Mouse (Mus musculus) intestine, embryonic 15.5 days (tissue): ENCODE measurements around the gene Actg2. TPM values are rescaled to one million over a fixed set of nuclear protein-coding genes. Genes with fewer than 3 reads are reported as not detected.
A peak's percentile ranks its signal among the peaks of the same experiment; 100 is the strongest.

Experiments
- ATAC-seq: fragments of 200-750 bp; cut with Nextera tagmentation; 2 replicates; pipeline ENCODE4 v1.8.0; 2017; ENCODE audit warnings: moderate TSS enrichment, moderate library complexity
- H3K27ac ChIP-seq: fragments of 300-500 bp; sonication (generic); 2 replicates; pipeline ENCODE4 v1.5.1; 2015; ENCODE audit warnings: mild to moderate bottlenecking, inconsistent platforms
- H3K27me3 ChIP-seq: fragments of 300-500 bp; sonication (generic); replicated peaks from 2 replicates; pipeline ENCODE4 v1.6.1; 2015; ENCODE audit warnings: inconsistent platforms
- H3K36me3 ChIP-seq: fragments of 300-500 bp; sonication (generic); 2 replicates; pipeline ENCODE4 v1.6.1; 2015; ENCODE audit warnings: inconsistent platforms
- H3K4me1 ChIP-seq: fragments of 300-500 bp; sonication (generic); replicated peaks from 2 replicates; pipeline ENCODE4 v1.6.1; 2015; ENCODE audit warnings: inconsistent platforms
- H3K4me2 ChIP-seq: fragments of 300-500 bp; sonication (generic); replicated peaks from 2 replicates; pipeline ENCODE4 v1.6.1; 2015; ENCODE audit warnings: mild to moderate bottlenecking, inconsistent platforms
- H3K4me3 ChIP-seq: fragments of 300-500 bp; sonication (generic); replicated peaks from 2 replicates; pipeline ENCODE4 v1.5.1; 2015; ENCODE audit warnings: inconsistent platforms
- H3K9ac ChIP-seq: fragments of 300-500 bp; sonication (generic); 2 replicates; pipeline ENCODE4 v1.6.1; 2015; ENCODE audit warnings: inconsistent platforms
- H3K9me3 ChIP-seq: fragments of 300-500 bp; sonication (generic); 2 replicates; pipeline ENCODE4 v1.6.1; 2016; ENCODE audit warnings: inconsistent platforms
- WGBS: fragments of 180-500 bp; shearing (Covaris S2); methylation state at CpG from one replicate; pipeline ENCODE4 v1.1.7; 2015; 5-methylcytosine and 5-hydroxymethylcytosine counted together
- polyA plus RNA-seq: library from polyadenylated mRNA; unstranded; fragments of >200 nt; fragmentation: Nextera tagmentation; extraction: Ambion mirVana; gene quantifications from 2 replicates; pipeline ENCODE4 v1.2.1, GENCODE M21; 2015

Actg2 gene
- polyA plus RNA-seq, 1 experiment from 2014 or later = 1,278 TPM

- Histone ChIP-seq H3K4me1 (peaks cover 4% of the 10 kb centered on the region; the same call in 1 of the 2 replicates), H3K36me3 (no peaks in the 10 kb centered on the region), H3K27ac (no peak overlapping the region; the same call in 1 of the 2 replicates), H3K9me3 (no peaks in the 10 kb centered on the region), H3K9ac (peak overlapping the region; percentile 29; the same call in 1 of the 2 replicates), H3K4me2 (peak overlapping the region; percentile 71), H3K4me3 (peak overlapping the region; percentile 60), H3K27me3 (no peaks in the 10 kb centered on the region)
- ATAC-seq = peak; percentile 36
- WGBS = 18% methylated on average over 6 of the region's 6 CpGs
These were observed 28.9 kb downstream of the Actg2 start for GRCm38 (mm10) chr6:83507168-83507546.

DNA sequence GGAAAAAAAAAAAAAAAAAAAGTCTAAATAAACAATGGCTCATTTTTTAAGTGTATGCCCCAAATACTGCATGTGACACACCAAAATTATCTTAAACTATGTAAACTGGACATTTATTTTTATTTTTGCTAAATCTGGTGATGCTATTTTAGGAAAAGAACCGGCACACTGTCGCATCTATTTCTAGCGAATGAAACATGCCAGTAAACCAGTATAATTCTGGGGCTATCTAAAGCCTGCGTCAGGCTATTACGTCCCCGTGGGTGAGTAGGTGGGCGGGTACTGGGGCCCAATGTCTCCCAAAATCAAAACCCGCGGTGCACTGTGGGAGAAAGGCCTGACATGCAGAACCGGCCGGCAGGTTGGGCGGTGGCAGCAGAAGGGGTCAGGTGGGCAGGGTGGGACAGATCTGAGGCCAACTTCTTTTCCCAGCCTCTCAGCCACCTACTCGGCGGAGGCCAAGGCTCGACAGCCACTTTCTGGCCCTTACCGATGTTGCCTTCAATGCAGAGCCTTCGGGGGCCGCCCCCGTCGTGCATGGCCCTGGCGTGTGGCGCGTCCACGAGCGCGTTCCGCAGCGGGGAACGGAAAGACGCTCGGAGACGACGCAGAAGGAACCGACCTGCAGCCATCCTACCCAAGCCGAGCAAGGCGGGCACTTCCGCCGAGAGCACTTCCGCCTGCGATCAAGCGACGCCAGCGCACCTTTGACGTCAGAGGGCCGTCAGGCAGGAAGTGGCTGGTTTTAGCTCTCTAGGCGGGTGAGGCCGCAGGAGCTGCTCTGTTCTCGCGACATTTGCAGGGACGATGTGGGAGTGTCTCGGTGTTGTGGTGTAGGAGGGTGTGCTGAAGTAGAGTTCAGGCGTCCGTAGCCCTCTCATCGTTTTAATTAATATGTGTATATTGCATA lies 29.6 kb downstream of the Actg2 start, which contains the start of gene Dguok:
Gene Dguok (minus strand): TSS at position 712 of the 910 bp plus-strand sequence.
- Histone ChIP-seq H3K4me2 (peak within 1 kb of the TSS; percentile 71), H3K27ac (peak within 1 kb of the TSS; percentile 93), H3K9me3 (no peaks in the 10 kb centered on the region), H3K4me1 (peaks cover 4% of the 10 kb centered on the region; the same call in 1 of the 2 replicates), H3K36me3 (no peaks in the 10 kb centered on the region), H3K4me3 (peak within 1 kb of the TSS; percentile 60), H3K27me3 (no peaks in the 10 kb centered on the region), H3K9ac (peak within 1 kb of the TSS; percentile 65)
- WGBS = under 1% methylated on average over 54 of the region's 54 CpGs
- ATAC-seq = peak; percentile 99

DNA sequence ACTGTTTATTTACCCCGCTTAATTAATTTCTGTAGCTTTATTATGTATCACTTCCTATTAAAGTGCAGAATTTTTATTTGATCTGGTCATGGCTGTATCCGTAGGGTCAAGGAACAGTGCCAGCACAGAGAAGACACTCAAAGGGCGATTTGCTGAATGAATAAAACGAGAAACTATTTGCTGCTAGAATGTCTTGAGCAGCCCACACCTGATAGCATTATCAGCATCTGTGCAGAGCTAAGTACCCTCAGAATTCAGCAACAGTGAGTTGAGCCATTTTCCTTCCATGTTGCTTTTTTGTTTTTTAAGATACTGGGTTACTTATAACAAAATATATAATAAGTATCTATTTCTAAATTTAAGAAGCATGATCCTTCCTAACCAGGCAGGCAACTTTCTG lies 30.5 kb downstream of the Actg2 start:
- 89% methylated on average over 4 of the region's 4 CpGs for WGBS
- Histone ChIP-seq H3K27me3 (no peaks in the 10 kb centered on the region), H3K4me1 (peaks cover 4% of the 10 kb centered on the region; the same call in 1 of the 2 replicates), H3K9me3 (no peaks in the 10 kb centered on the region), H3K9ac (peak overlapping the region; percentile 65; the same call in 1 of the 2 replicates), H3K4me2 (peak overlapping the region; percentile 71), H3K4me3 (no peak overlapping the region), H3K36me3 (no peaks in the 10 kb centered on the region), H3K27ac (no peak overlapping the region)
- no peak for ATAC-seq

DNA sequence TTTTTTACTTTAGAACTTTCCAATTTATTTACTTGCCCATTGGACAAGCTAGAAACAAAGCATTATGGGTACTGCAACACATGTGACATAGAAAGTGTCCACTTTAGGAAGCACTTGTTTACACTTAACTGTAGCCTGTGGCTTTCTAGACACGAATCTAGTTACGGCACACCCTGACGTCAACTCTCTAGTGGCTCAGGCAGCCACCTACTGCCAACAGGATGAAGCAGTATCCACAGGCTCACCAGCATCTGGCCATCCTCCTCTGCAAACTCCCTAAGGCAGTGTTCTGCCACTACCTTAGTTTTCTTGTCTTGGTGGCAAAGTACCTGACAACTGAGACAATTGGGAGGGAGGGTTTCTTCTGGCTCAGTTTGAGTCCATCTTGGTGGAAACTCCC lies 32.7 kb downstream of the Actg2 start:
- no peaks in the 10 kb centered on the region for H3K36me3 ChIP-seq
- 80% methylated on average over 3 of the region's 3 CpGs for WGBS
- no peak overlapping the region for H3K4me2 ChIP-seq
- no peaks in the 10 kb centered on the region for H3K9me3 ChIP-seq
- H3K27ac ChIP-seq = no peak overlapping the region
- no peak overlapping the region for H3K4me3 ChIP-seq
- H3K27me3 ChIP-seq = no peaks in the 10 kb centered on the region
- H3K9ac ChIP-seq = no peak overlapping the region
- peaks cover 4% of the 10 kb centered on the region; the same call in 1 of the 2 replicates for H3K4me1 ChIP-seq
- ATAC-seq = no peak

DNA sequence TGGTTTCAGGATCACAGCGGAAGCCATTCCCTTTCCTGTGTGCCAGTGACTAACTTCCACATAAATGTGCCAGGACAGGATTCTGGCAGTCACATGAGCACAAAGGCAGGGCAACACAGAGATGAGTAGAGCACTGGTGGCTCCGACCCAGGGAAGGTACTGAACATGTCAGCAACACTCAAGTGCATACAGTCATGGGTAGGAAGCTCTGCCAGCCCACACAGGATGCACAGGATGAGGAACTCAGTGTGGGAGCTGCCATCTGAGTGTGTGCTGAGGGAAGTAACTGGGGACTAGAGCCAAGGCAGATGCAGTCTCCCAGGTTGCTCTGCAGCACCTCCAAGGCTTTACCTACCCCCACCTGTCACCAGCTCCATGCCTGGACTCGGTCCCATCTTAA lies 33.4 kb downstream of the Actg2 start:
- H3K36me3 ChIP-seq = no peaks in the 10 kb centered on the region
- H3K9ac ChIP-seq = no peak overlapping the region
- peaks cover 4% of the 10 kb centered on the region; the same call in 1 of the 2 replicates for H3K4me1 ChIP-seq
- H3K9me3 ChIP-seq = no peaks in the 10 kb centered on the region
- no peaks in the 10 kb centered on the region for H3K27me3 ChIP-seq
- no peak overlapping the region for H3K27ac ChIP-seq
- H3K4me3 ChIP-seq = no peak overlapping the region
- 85% methylated on average over 3 of the region's 3 CpGs for WGBS
- H3K4me2 ChIP-seq = no peak overlapping the region
- ATAC-seq = no peak

DNA sequence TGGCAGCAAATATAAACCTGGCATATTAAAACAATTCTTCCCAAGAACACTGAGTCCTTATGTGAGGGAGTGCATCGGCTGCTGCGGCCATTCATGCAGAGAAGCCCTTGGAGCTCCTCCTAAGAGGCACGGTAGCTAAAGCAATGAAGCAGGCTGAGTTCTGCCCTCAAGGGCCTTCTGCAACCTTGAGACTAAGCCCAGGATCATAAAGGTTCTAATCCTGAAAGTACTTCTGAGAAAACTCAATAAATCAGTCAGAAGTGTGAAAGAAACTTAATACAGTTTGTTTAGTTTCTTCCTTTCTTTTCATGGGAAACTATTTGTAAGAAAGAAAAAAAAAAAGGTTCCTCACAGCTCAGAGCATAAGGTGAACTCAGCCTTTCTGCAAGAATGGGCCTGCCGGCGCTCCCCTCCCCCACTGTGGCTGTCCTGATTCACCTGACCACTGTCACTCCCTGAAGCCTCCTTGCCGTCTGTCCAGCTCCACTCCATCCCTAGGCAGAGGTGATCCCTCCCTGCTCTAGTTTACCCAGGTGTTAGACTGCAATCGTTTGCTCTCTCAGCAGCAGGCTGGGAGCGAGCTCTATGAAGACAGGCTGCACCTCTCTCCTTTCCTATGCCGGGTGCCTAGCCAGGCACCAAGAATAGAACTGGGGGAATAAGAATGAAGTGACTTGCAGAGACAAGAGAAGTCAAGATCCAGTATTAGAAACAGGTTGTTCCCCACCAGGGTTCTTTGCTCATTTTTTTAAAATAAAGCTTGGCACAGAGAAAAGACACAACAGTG lies 34.3 kb downstream of the Actg2 start:
- Histone ChIP-seq H3K36me3 (no peaks in the 10 kb centered on the region), H3K4me1 (no peaks in the 10 kb centered on the region; the same call in 1 of the 2 replicates), H3K4me2 (no peak overlapping the region), H3K4me3 (no peak overlapping the region), H3K27ac (0 out of 2 replicates have a peak overlapping the region, but pooled peaks have one; percentile 13), H3K9me3 (no peaks in the 10 kb centered on the region), H3K9ac (no peak overlapping the region), H3K27me3 (no peaks in the 10 kb centered on the region)
- ATAC-seq = no peak
- 55% methylated on average over 9 of the region's 9 CpGs for WGBS

GRCm38 (mm10) chr6:83500462-83500861 lies 35.6 kb downstream of the Actg2 start:
- Histone ChIP-seq H3K36me3 (no peaks in the 10 kb centered on the region), H3K4me2 (no peak overlapping the region), H3K27ac (no peak overlapping the region), H3K4me3 (no peak overlapping the region), H3K4me1 (no peaks in the 10 kb centered on the region), H3K9ac (no peak overlapping the region), H3K9me3 (no peaks in the 10 kb centered on the region), H3K27me3 (no peaks in the 10 kb centered on the region)
- 58% methylated on average over 3 of the region's 3 CpGs for WGBS
- ATAC-seq = no peak

GRCm38 (mm10) chr6:83499078-83499477 lies 37.0 kb downstream of the Actg2 start:
- 93% methylated on average over 10 of the region's 10 CpGs for WGBS
- no peaks in the 10 kb centered on the region for H3K9me3 ChIP-seq
- no peak for ATAC-seq

GRCm38 (mm10) chr6:83496753-83497710 lies 39.0 kb downstream of the Actg2 start:
- WGBS = 86% methylated on average over 22 of the region's 22 CpGs
- H3K27me3 ChIP-seq = no peaks in the 10 kb centered on the region
- no peak overlapping the region for H3K4me3 ChIP-seq
- no peaks in the 10 kb centered on the region for H3K9me3 ChIP-seq
- no peak overlapping the region for H3K9ac ChIP-seq
- peaks cover 5% of the 10 kb centered on the region; the same call in 1 of the 2 replicates for H3K36me3 ChIP-seq
- H3K4me1 ChIP-seq = no peaks in the 10 kb centered on the region
- H3K27ac ChIP-seq = no peak overlapping the region
- no peak overlapping the region for H3K4me2 ChIP-seq
- ATAC-seq = no peak

More at GRCm38 (mm10) chr6:83499078-83499477, 37.0 kb downstream of the Actg2 start:
- H3K9ac ChIP-seq = no peak overlapping the region
- H3K4me3 ChIP-seq = no peak overlapping the region
- H3K4me2 ChIP-seq = no peak overlapping the region
- H3K27me3 ChIP-seq = no peaks in the 10 kb centered on the region
- H3K4me1 ChIP-seq = no peaks in the 10 kb centered on the region
- no peak overlapping the region for H3K27ac ChIP-seq
- H3K36me3 ChIP-seq = no peaks in the 10 kb centered on the region

DNA sequence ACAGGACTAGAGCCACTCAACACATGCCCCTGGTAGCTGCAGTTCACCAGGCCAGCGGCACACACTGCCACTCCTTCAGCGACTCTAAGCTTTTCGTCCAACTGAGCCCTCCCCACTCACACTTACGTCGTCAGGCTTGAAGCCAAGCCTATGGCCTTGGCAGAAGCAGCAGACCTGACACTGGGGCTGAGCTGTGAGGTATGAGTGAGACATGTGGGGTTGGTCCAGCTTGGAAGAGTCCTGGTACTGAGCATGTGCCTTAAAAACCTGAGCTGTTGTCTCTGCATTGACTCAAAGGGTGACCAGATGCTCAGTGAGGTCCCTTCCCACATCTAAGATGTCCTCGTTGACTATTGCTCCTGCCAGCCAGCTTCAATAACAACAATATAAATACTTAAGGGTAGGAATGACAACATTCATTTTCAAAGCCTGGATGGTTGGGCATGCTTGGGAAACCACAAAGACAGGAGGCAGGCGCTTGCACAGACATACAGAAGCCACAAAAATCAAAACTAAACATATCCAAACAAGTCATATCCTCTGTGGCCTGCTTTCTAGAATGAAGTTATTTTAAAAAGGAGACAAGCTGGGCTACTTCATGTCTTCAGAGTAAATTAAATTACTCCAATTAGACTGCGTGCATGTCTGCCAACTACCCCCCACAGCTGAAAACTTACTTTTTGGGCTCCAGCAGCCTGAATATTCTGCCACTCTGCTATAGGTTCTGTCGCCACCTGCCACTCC lies 39.9 kb downstream of the Actg2 start:
- Histone ChIP-seq H3K27me3 (no peaks in the 10 kb centered on the region), H3K9me3 (no peaks in the 10 kb centered on the region), H3K4me2 (no peak overlapping the region), H3K36me3 (peaks cover 5% of the 10 kb centered on the region; the same call in 1 of the 2 replicates), H3K27ac (no peak overlapping the region), H3K9ac (no peak overlapping the region), H3K4me1 (no peaks in the 10 kb centered on the region), H3K4me3 (no peak overlapping the region)
- ATAC-seq = no peak
- 89% methylated on average over 9 of the region's 9 CpGs for WGBS

DNA sequence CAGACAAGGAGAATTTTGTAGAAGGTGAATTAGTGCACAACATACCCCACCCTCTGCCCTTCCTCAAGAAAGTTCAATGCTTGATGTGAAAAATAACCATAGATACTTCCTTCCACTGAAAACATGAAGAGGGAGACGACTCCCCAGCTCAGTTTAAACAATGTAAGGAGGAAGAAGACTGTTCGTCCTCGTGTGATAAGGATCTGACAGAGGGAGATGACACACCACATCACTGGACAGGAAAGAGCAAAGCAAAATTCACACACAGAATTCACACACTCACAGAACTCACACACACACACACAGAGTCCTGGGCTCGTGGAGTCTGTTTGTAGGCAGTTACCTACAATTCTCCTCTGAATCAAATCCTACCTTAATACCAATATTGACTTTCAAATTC lies 45.4 kb downstream of the Actg2 start:
- Histone ChIP-seq H3K36me3 (peaks cover 24% of the 10 kb centered on the region; the same call in 1 of the 2 replicates), H3K27me3 (no peaks in the 10 kb centered on the region), H3K9ac (no peak overlapping the region), H3K27ac (no peak overlapping the region), H3K9me3 (no peaks in the 10 kb centered on the region), H3K4me3 (no peak overlapping the region), H3K4me1 (no peaks in the 10 kb centered on the region), H3K4me2 (no peak overlapping the region)
- no peak for ATAC-seq
- 49% methylated on average over 4 of the region's 4 CpGs for WGBS
